Mouse (Mus musculus) sigmoid colon, adult 10 weeks (tissue): ENCODE measurements around the gene Gm8138. TPM values are rescaled to one million over a fixed set of nuclear protein-coding genes. Genes with fewer than 3 reads are reported as not detected.

Experiments
- polyA plus RNA-seq: library from polyadenylated mRNA; stranded (reverse); fragments of 350-450 nt; fragmentation: Illumina TruSeq; extraction: RNeasy Lipid Tissue Mini Kit (QIAGEN cat#74804); gene quantifications from one replicate; pipeline ENCODE4 v1.2.3, GENCODE M21; 2014; ENCODE audit warnings: low read depth, low replicate concordance

Gene Gm8138
- not detected for polyA plus RNA-seq

DNA sequence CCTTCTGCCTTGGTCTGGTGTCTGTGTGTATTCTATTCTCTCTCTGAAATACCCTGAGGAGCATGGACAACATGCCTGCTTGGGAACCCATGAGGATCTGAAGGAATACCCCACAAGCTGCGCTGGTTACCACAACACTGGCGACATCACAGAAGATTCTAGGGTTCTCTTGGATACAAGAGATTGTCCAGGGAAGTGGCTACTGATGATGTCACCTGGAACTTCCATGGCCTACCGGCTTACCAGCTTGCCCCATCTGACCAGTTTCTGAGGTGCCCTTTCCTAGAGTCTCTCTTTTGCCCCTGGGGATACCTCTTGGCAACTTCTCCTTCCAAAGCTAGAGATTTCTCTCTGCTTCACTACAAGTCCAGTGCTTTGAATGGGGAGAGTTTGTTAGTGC, at the start of gene Gm8138:
Gene Gm8138, minus strand, starts transcription at position 101 of the 400 bp plus-strand sequence.

Other genes starting within 250 kb of the Gm8138 start
- not detected for gene Gm7233, start 236.5 kb downstream of the Gm8138 start, polyA plus RNA-seq
- not detected for gene Gm8122, start 181.0 kb downstream of the Gm8138 start, polyA plus RNA-seq
- not detected for gene Gm8126, start 157.7 kb downstream of the Gm8138 start, polyA plus RNA-seq
- not detected for gene Gm9732, start 141.3 kb downstream of the Gm8138 start, polyA plus RNA-seq
- gene Gm8127, start 122.5 kb downstream of the Gm8138 start, polyA plus RNA-seq, result not detected
- gene 1700001F09Rik, start 68.5 kb downstream of the Gm8138 start, polyA plus RNA-seq, result not detected
- gene Gm5799, start 127.2 kb upstream of the Gm8138 start, polyA plus RNA-seq, result not detected
- gene Gm17654, start 162.8 kb upstream of the Gm8138 start, polyA plus RNA-seq, result not detected
- gene Gm10375, start 191.7 kb upstream of the Gm8138 start, polyA plus RNA-seq, result not detected